Mouse (Mus musculus) heart, adult 2 months (tissue): Measurements from ENCODE around the gene Alkbh2.

Source experiments
- CTCF ChIP-seq: fragments of 200-600 bp; IDR thresholded peaks from 2 replicates; pipeline ENCODE4 v1.8.1; 2022; ENCODE audit warnings: antibody characterized with exemption, mild to moderate bottlenecking, moderate library complexity
- POLR2A ChIP-seq: fragments of 200-500 bp; IDR thresholded peaks from 2 replicates; pipeline ENCODE4 v1.6.1; 2011; ENCODE audit warnings: mild to moderate bottlenecking, low read depth, low read length, control low read depth; ENCODE audit not compliant: insufficient read depth

- no peak for TF ChIP-seq CTCF
- no peak for TF ChIP-seq POLR2A
Measured at GRCm38 (mm10) chr5:114087875-114088480, 40.0 kb downstream of the Alkbh2 start.
